Mouse (Mus musculus) MEL (cell line): ENCODE results near the gene Mmp21.

ENCODE experiments used
- BHLHE40 ChIP-seq: IDR thresholded peaks from 2 replicates; pipeline ENCODE4 v1.6.1; 2012; ENCODE audit warnings: low read depth, mild to moderate bottlenecking, inconsistent platforms, low read length, improper control_type of control experiment, borderline replicate concordance
- CHD1 ChIP-seq: IDR thresholded peaks from 2 replicates; pipeline ENCODE4 v1.6.1; 2012; ENCODE audit warnings: low read depth, mild to moderate bottlenecking, inconsistent platforms, low read length, improper control_type of control experiment
- CTCF ChIP-seq, 3 experiments: IDR thresholded peaks in 2 of 3; conservative IDR thresholded peaks in 1 of 3; 2 replicates each; pipeline ENCODE4 v1.5.1; 2011 to 2012; ENCODE audit warnings: low read length in 3 of 3, low read depth in 2 of 3, mild to moderate bottlenecking in 2 of 3, improper control_type of control experiment in 1 of 3, inconsistent platforms in 1 of 3, mixed read lengths in 1 of 3, moderate library complexity in 1 of 3; ENCODE audit not compliant: control insufficient read depth in 1 of 3, insufficient read depth in 1 of 3, poor library complexity in 1 of 3, severe bottlenecking in 1 of 3
- ELF1 ChIP-seq: IDR thresholded peaks from 2 replicates; pipeline ENCODE4 v1.6.1; 2014; ENCODE audit warnings: low read depth, mild to moderate bottlenecking, inconsistent platforms, low read length, improper control_type of control experiment, moderate library complexity
- GATA1 ChIP-seq: IDR thresholded peaks from 2 replicates; pipeline ENCODE4 v1.6.1; 2011; ENCODE audit warnings: low read depth, low read length, improper control_type of control experiment
- MAZ ChIP-seq: IDR thresholded peaks from 2 replicates; pipeline ENCODE4 v1.6.1; 2012; ENCODE audit warnings: low read depth, mild to moderate bottlenecking, inconsistent platforms, low read length, improper control_type of control experiment
- NELFE ChIP-seq: IDR thresholded peaks from 2 replicates; pipeline ENCODE4 v1.6.1; 2011; ENCODE audit warnings: low read depth, low read length, improper control_type of control experiment
- POLR2AphosphoS2 ChIP-seq: IDR thresholded peaks from 2 replicates; pipeline ENCODE4 v1.6.1; 2011; ENCODE audit warnings: low read length, improper control_type of control experiment
- SMC3 ChIP-seq: IDR thresholded peaks from 2 replicates; pipeline ENCODE4 v1.6.1; 2011; ENCODE audit warnings: low read depth, low read length, improper control_type of control experiment
- USF1 ChIP-seq: IDR thresholded peaks from 2 replicates; pipeline ENCODE4 v1.6.1; 2014; ENCODE audit warnings: low read depth, mild to moderate bottlenecking, inconsistent platforms, low read length, improper control_type of control experiment, moderate library complexity
- ZKSCAN1 ChIP-seq: IDR thresholded peaks from 2 replicates; pipeline ENCODE4 v1.6.1; 2012; ENCODE audit warnings: low read depth, mild to moderate bottlenecking, inconsistent platforms, low read length, improper control_type of control experiment, moderate library complexity
- ZMIZ1 ChIP-seq: IDR thresholded peaks from 2 replicates; pipeline ENCODE4 v1.6.1; 2012; ENCODE audit warnings: low read depth, mild to moderate bottlenecking, inconsistent platforms, low read length, improper control_type of control experiment, moderate library complexity

DNA sequence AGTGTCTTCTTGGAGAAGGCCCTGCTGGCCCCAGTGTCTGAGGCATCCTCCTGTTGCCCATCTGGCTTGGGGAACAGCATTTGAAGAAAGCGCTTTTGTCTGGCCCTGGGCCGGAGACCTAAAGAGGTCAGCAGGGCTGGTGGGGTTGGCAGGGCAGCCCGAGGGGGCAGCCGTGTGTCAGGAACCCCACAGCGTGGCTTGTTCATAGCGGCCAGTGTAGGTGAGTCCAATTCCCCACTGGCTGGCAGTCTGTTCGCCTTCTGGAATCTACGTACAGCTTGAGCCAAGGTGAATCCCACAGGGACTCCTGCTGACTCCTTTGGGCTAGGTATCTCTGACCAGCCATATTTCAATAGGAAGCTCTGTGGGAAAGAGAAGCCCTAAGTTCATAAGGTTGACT, 1.1 kb downstream of the Mmp21 start:
- TF ChIP-seq CTCF (IDR thresholded peaks at IDR 0.05 in 2 of 3, conservative IDR thresholded peaks at IDR 0.05 in 1 of 3; ENCODE audit: control insufficient read depth in 1 of 3, insufficient read depth in 1 of 3, low read depth in 2 of 3, low read length in 3 of 3, poor library complexity in 1 of 3, severe bottlenecking in 1 of 3) (no peak), USF1 (no peak), NELFE (no peak), CHD1 (no peak), ELF1 (no peak), ZMIZ1 (no peak), ZKSCAN1 (no peak), POLR2AphosphoS2 (no peak), SMC3 (no peak), GATA1 (no peak), MAZ (no peak), BHLHE40 (no peak)
